Comparison of ENCODE assay signal across 12 mouse cellular contexts in the genomic region with DNA sequence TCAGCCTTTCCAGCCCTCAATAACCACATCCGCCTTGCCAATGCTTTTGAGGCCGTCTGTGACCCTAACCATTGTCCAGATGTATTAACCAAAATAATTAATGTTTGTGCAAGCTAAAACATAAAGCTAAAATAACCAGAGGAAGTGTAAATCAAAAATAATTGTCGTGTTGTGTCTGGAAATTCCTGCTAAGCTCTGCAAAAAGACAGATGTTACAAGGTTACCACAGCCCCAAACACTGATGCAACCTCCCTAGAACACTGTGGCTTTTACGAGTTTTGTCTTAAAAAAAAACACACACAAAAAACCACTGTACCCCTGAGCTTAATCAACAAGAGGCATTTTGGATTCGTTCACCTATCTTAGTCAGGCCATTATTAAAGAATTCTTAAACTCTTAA.
"Had no signal": no experiment of that assay in that cellular context is flagged by ENCODE, and none has a peak within 500 bp of the region (broad histone marks: within the 10 kb centered on the region; RNA-seq: fewer than 3 reads in every experiment).

No protein-coding gene starts in this region.

- H3K27me3 ChIP-seq: liver, embryonic 15.5 days; midbrain, embryonic 15.5 days; neural tube, embryonic 13.5 days had no signal

- H3K4me2 ChIP-seq: liver, embryonic 11.5 days; liver, embryonic 15.5 days; midbrain, embryonic 11.5 days; midbrain, embryonic 15.5 days; neural tube, embryonic 13.5 days had no signal

- H3K9ac ChIP-seq: liver, embryonic 15.5 days; midbrain, embryonic 15.5 days; neural tube, embryonic 13.5 days had no signal

- H3K36me3 ChIP-seq: limb, embryonic 10.5 days; liver, embryonic 15.5 days; midbrain, embryonic 15.5 days; neural tube, embryonic 13.5 days had no signal

- DNase-seq: lung, adult 2 months; right cerebral cortex, postnatal 4 days; thymus, postnatal 4 days had no signal

- H3K4me3 ChIP-seq: left cerebral cortex, adult 2 months; limb, embryonic 10.5 days; liver, embryonic 15.5 days; megakaryocyte, embryonic 14.5 days; midbrain, embryonic 15.5 days; neural tube, embryonic 13.5 days had no signal

- H3K27ac ChIP-seq: left cerebral cortex, adult 2 months; limb, embryonic 10.5 days; liver, embryonic 15.5 days; macrophage; midbrain, embryonic 15.5 days; neural tube, embryonic 13.5 days had no signal

- H3K4me1 ChIP-seq: liver, embryonic 15.5 days had no signal

- ATAC-seq: midbrain, embryonic 15.5 days had no signal

- H3K9me3 ChIP-seq: limb, embryonic 10.5 days; liver, embryonic 15.5 days; midbrain, embryonic 15.5 days; neural tube, embryonic 13.5 days had no signal
